Mouse (Mus musculus) embryonic facial prominence, embryonic 14.5 days (tissue): ENCODE measurements around the gene Mrpl43. TPM values are rescaled to one million over a fixed set of nuclear protein-coding genes. Genes with fewer than 3 reads are reported as not detected.
"Not testable (repeated sequence)": the region's sequence is repeated elsewhere in the genome, so short reads cannot be mapped to it uniquely, and the experiment has no call there.

Experiments
- ATAC-seq: fragments of 200-750 bp; cut with Nextera tagmentation; 2 replicates; pipeline ENCODE4 v1.8.0; 2017; ENCODE audit warnings: low read depth, moderate number of reproducible peaks, moderate TSS enrichment
- DNase-seq: peaks from one replicate; pipeline ENCODE4 v3.0.0-alpha.2; 2015; ENCODE audit warnings: low spot score
- H3K27ac ChIP-seq: fragments of 300-500 bp; sonication (generic); replicated peaks from 2 replicates; pipeline ENCODE4 v1.5.1; 2014; ENCODE audit warnings: low read depth, mild to moderate bottlenecking, low read length, moderate library complexity
- H3K27me3 ChIP-seq: fragments of 300-500 bp; sonication (generic); replicated peaks from 2 replicates; pipeline ENCODE4 v1.6.1; 2014; ENCODE audit warnings: low read length; ENCODE audit not compliant: control insufficient read depth, insufficient read depth
- H3K36me3 ChIP-seq: fragments of 300-500 bp; sonication (generic); 2 replicates; pipeline ENCODE4 v1.6.1; 2014; ENCODE audit warnings: low read length, mixed read lengths; ENCODE audit not compliant: control insufficient read depth, insufficient read depth
- H3K4me1 ChIP-seq: fragments of 300-500 bp; sonication (generic); 2 replicates; pipeline ENCODE4 v1.6.1; 2014; ENCODE audit warnings: antibody characterized with exemption, low read length; ENCODE audit not compliant: control insufficient read depth, insufficient read depth
- H3K4me2 ChIP-seq: fragments of 300-500 bp; sonication (generic); 2 replicates; pipeline ENCODE4 v1.6.1; 2014; ENCODE audit warnings: low read depth, mild to moderate bottlenecking, low read length, moderate library complexity, mixed read lengths
- H3K4me3 ChIP-seq: fragments of 300-500 bp; sonication (generic); 2 replicates; pipeline ENCODE4 v1.5.1; 2014; ENCODE audit warnings: low read depth, mild to moderate bottlenecking, low read length
- H3K9ac ChIP-seq: fragments of 300-500 bp; sonication (generic); 2 replicates; pipeline ENCODE4 v1.6.1; 2014; ENCODE audit warnings: low read depth, mild to moderate bottlenecking, low read length, moderate library complexity, mixed read lengths
- H3K9me3 ChIP-seq: fragments of 300-500 bp; sonication (generic); 2 replicates; pipeline ENCODE4 v1.6.1; 2016; ENCODE audit warnings: low read length; ENCODE audit not compliant: control insufficient read depth
- WGBS: fragments of 180-500 bp; shearing (Covaris S2); extraction: QIAGEN DNeasy Blood & Tissue Kit; methylation state at CpG from one replicate; pipeline ENCODE4 v1.1.7; 2014; 5-methylcytosine and 5-hydroxymethylcytosine counted together
- polyA plus RNA-seq: library from polyadenylated mRNA; unstranded; fragments of >200 nt; fragmentation: Nextera tagmentation; extraction: Ambion mirVana; gene quantifications from 2 replicates; pipeline ENCODE4 v1.2.1, GENCODE M21; 2014

The Mrpl43 gene
- polyA plus RNA-seq, 1 experiment from 2014 or later: 49.2 TPM

GRCm38 (mm10) chr19:45046523-45047321 is 40.5 kb upstream of the Mrpl43 start:
- H3K9ac ChIP-seq: peak overlapping the region; percentile 70
- no peaks in the 10 kb centered on the region for H3K9me3 ChIP-seq
- H3K4me2 ChIP-seq: peak overlapping the region; percentile 79
- peaks cover 19% of the 10 kb centered on the region for H3K36me3 ChIP-seq
- H3K4me1 ChIP-seq: peaks cover 20% of the 10 kb centered on the region
- 3% methylated on average over 31 of the region's 34 CpGs for WGBS
- ATAC-seq: peak; percentile 68
- peak overlapping the region; percentile 94 for H3K27ac ChIP-seq
- peaks cover 7% of the 10 kb centered on the region; the same call in 1 of the 2 replicates for H3K27me3 ChIP-seq
- H3K4me3 ChIP-seq: peak overlapping the region; percentile 51
- peak; percentile 93 for DNase-seq

- Histone ChIP-seq H3K27ac (no peak within 1 kb of the TSS; the same call in 1 of the 2 replicates), H3K27me3 (peaks cover 7% of the 10 kb centered on the region; the same call in 1 of the 2 replicates), H3K4me3 (peak within 1 kb of the TSS; percentile 51), H3K4me2 (peak within 1 kb of the TSS; percentile 79), H3K36me3 (peaks cover 10% of the 10 kb centered on the region), H3K4me1 (peaks cover 20% of the 10 kb centered on the region), H3K9me3 (no peaks in the 10 kb centered on the region), H3K9ac (peak within 1 kb of the TSS; percentile 70)
- no peak for ATAC-seq
- 63% methylated on average over 5 of the region's 5 CpGs for WGBS
- no peak for DNase-seq
These were observed 39.4 kb upstream of the Mrpl43 start, which contains the start of gene Pdzd7 for GRCm38 (mm10) chr19:45045651-45046050. Gene Pdzd7 (minus strand): TSS chr19:45045717.

GRCm38 (mm10) chr19:45045236-45045635 is 39.0 kb upstream of the Mrpl43 start:
- H3K27ac ChIP-seq: no peak overlapping the region
- 34% methylated on average over 13 of the region's 15 CpGs for WGBS
- H3K9ac ChIP-seq: no peak overlapping the region
- H3K9me3 ChIP-seq: no peaks in the 10 kb centered on the region
- no peak overlapping the region for H3K4me2 ChIP-seq
- H3K27me3 ChIP-seq: peaks cover 7% of the 10 kb centered on the region; the same call in 1 of the 2 replicates
- peaks cover 6% of the 10 kb centered on the region for H3K36me3 ChIP-seq
- H3K4me3 ChIP-seq: no peak overlapping the region
- DNase-seq: no peak
- ATAC-seq: no peak
- peaks cover 20% of the 10 kb centered on the region for H3K4me1 ChIP-seq

DNA sequence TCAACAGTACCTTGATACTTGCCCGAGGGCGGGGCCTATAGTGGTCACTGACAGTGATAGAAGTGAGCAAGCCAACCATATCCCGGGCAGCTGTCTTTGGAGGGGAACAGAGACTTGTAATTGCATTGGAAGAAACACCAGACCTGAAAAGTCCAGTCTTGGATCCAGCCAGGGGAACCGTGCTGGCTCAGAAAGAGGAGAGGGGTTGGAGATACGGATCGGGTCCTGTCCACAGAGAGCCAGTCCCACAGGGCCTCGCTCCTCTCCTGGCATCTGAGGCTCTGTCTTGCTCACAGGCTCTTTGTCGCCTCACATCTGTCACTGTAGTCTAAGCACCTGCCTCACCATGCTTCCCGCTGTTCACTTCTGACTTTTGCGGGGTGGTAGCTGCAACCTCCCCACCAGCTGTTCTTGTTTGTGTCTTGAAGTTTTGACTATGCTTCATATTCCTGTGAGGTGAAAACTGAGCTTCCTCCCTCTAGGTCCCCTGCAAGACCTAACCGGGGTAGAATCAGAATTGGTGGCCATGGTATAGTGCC is 38.2 kb upstream of the Mrpl43 start:
- WGBS: 61% methylated on average over 11 of the region's 11 CpGs
- H3K4me1 ChIP-seq: peaks cover 20% of the 10 kb centered on the region
- H3K4me3 ChIP-seq: no peak overlapping the region
- DNase-seq (no peak), ATAC-seq (no peak)
- 0 out of 2 replicates have a peak, but pooled peaks cover 2% of the 10 kb centered on the region for H3K36me3 ChIP-seq
- no peak overlapping the region for H3K4me2 ChIP-seq
- no peak overlapping the region for H3K9ac ChIP-seq
- H3K27me3 ChIP-seq: peaks cover 7% of the 10 kb centered on the region; the same call in 1 of the 2 replicates
- H3K27ac ChIP-seq: no peak overlapping the region
- H3K9me3 ChIP-seq: no peaks in the 10 kb centered on the region

GRCm38 (mm10) chr19:45040214-45040613 is 34.0 kb upstream of the Mrpl43 start:
- DNase-seq (no peak), ATAC-seq (no peak)
- no peak overlapping the region for H3K9ac ChIP-seq
- H3K4me3 ChIP-seq: no peak overlapping the region
- H3K36me3 ChIP-seq: no peaks in the 10 kb centered on the region
- no peak overlapping the region for H3K27ac ChIP-seq
- peaks cover 6% of the 10 kb centered on the region; the same call in 1 of the 2 replicates for H3K27me3 ChIP-seq
- no peaks in the 10 kb centered on the region for H3K4me1 ChIP-seq
- WGBS: 53% methylated on average over 10 of the region's 13 CpGs
- H3K9me3 ChIP-seq: no peaks in the 10 kb centered on the region
- no peak overlapping the region for H3K4me2 ChIP-seq

GRCm38 (mm10) chr19:45038198-45038597 is 32.0 kb upstream of the Mrpl43 start:
- H3K36me3 ChIP-seq, H3K9ac ChIP-seq, H3K4me1 ChIP-seq, H3K27me3 ChIP-seq, H3K4me3 ChIP-seq, H3K4me2 ChIP-seq, ATAC-seq, DNase-seq, H3K27ac ChIP-seq, H3K9me3 ChIP-seq: not testable (repeated sequence)
- WGBS: 88% methylated on average over 7 of the region's 7 CpGs

- Histone ChIP-seq H3K4me2 (no peak overlapping the region), H3K27me3 (no peaks in the 10 kb centered on the region), H3K9ac (no peak overlapping the region), H3K4me3 (no peak overlapping the region), H3K27ac (no peak overlapping the region), H3K36me3 (no peaks in the 10 kb centered on the region), H3K4me1 (no peaks in the 10 kb centered on the region), H3K9me3 (no peaks in the 10 kb centered on the region)
- 48% methylated on average over 6 of the region's 16 CpGs for WGBS
- no peak for DNase-seq
- 0 out of 2 replicates have a peak, but pooled peaks have one; percentile 5 for ATAC-seq
These were observed 30.6 kb upstream of the Mrpl43 start for GRCm38 (mm10) chr19:45036867-45037266.

GRCm38 (mm10) chr19:45032570-45033332 is 26.5 kb upstream of the Mrpl43 start:
- no peak overlapping the region for H3K9ac ChIP-seq
- peaks cover 12% of the 10 kb centered on the region for H3K36me3 ChIP-seq
- no peak overlapping the region for H3K4me2 ChIP-seq
- H3K9me3 ChIP-seq: no peaks in the 10 kb centered on the region
- H3K27me3 ChIP-seq: no peaks in the 10 kb centered on the region
- DNase-seq: peak; percentile 47
- H3K4me3 ChIP-seq: no peak overlapping the region
- no peak for ATAC-seq
- H3K27ac ChIP-seq: no peak overlapping the region
- H3K4me1 ChIP-seq: 0 out of 2 replicates have a peak, but pooled peaks cover 2% of the 10 kb centered on the region
- 52% methylated on average over 17 of the region's 17 CpGs for WGBS
